Mouse (Mus musculus): Measurements from ENCODE around the gene Myh14. TPM values are rescaled to one million over a fixed set of nuclear protein-coding genes. Genes with fewer than 3 reads are reported as not detected.

Gene Myh14
- polyA plus RNA-seq, 1 experiment from 2014 or later = 28.4 TPM

DNA sequence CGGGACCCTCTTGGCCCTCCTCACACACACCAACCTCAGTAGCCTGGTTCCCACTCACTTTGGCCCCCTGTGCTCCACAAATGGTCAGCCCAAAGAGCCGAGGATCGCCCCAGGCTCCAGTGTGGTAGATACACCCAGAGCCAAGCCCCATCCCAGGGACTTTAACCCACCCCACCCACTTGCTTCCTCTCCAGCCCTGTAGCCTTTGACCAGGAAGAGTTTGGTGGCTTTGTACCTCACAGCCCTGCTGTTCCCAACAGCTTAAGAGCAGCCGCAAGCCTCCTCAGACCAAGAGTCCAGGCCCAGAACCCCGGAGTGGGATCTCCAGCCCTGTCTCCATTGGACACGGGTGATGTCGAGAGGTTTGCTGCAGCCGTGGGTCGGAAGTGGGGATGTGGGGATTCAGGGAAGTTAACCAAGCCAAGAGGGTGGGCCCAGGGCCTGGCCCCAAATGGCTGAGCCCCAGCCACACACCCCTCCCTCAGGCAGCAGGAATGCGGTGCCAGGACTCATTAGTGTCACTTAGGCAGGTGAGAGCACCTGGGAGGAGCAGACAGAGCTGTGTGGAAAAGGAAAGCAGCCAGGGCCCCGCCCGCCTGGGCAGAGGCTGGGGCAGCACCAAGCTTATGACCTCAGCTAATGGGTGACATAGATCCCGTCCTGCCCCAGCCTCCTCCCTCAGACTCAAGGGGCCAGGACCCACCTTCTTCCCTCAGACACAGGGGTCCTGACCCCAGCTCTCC is 2.5 kb downstream of the Myh14 start:
- WGBS = 43% methylated on average over 13 of the region's 13 CpGs
- no peaks in the 10 kb centered on the region for H3K36me3 ChIP-seq (ENCODE audit: control insufficient read depth, insufficient read depth, low read length)
- peak; percentile 73 for DNase-seq (ENCODE audit: low spot score)
- TF ChIP-seq EP300 (optimal IDR thresholded peaks at IDR 0.05) (no peak), CTCF (IDR thresholded peaks at IDR 0.05; ENCODE audit: low read depth) (no peak)
- peak overlapping the region; percentile 87 for H3K27ac ChIP-seq (replicated peaks)
- H3K27me3 ChIP-seq (ENCODE audit: control insufficient read depth, insufficient read depth, low read length) = no peaks in the 10 kb centered on the region
- ATAC-seq (ENCODE audit: low FRiP score, low TSS enrichment) = peak; percentile 74
- H3K9ac ChIP-seq (ENCODE audit: low read length) = peak overlapping the region; percentile 41; the same call in 1 of the 2 replicates
- H3K4me1 ChIP-seq (replicated peaks; ENCODE audit: control insufficient read depth, insufficient read depth) = no peaks in the 10 kb centered on the region
- peak overlapping the region; percentile 40 for H3K4me2 ChIP-seq (replicated peaks; ENCODE audit: low read depth)
- no peaks in the 10 kb centered on the region for H3K9me3 ChIP-seq (ENCODE audit: control insufficient read depth, low read length)
- peak overlapping the region; percentile 17 for H3K4me3 ChIP-seq (ENCODE audit: low read depth, low read length)

DNA sequence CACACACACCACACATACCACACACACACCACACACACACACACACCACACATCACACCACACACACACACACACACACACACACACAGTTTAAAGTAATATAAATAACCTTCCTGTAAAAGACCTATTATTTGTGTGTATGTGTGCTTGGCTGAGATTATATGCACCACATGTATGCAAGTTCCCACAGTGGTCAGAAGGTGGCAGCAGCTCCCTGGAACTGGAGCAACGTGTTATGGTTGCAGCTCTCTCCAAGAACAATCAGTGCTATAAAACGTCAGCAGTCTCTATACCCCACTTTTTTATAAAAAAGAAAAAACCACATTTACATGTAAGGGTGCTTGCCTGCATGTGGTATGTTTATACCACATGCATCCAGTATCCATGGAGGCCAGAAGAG is 4.2 kb downstream of the Myh14 start:
- Histone ChIP-seq H3K36me3 (ENCODE audit: control insufficient read depth, insufficient read depth, low read length) (no peaks in the 10 kb centered on the region), H3K9me3 (ENCODE audit: control insufficient read depth, low read length) (no peaks in the 10 kb centered on the region), H3K27me3 (ENCODE audit: control insufficient read depth, insufficient read depth, low read length) (no peaks in the 10 kb centered on the region), H3K27ac (replicated peaks) (no peak overlapping the region), H3K4me1 (replicated peaks; ENCODE audit: control insufficient read depth, insufficient read depth) (no peaks in the 10 kb centered on the region), H3K4me3 (ENCODE audit: low read depth, low read length) (no peak overlapping the region), H3K4me2 (replicated peaks; ENCODE audit: low read depth) (no peak overlapping the region), H3K9ac (ENCODE audit: low read length) (no peak overlapping the region)
- no peak for ATAC-seq (ENCODE audit: low FRiP score, low TSS enrichment)
- DNase-seq (ENCODE audit: low spot score) = no peak
- 78% methylated on average over 2 of the region's 2 CpGs for WGBS
- TF ChIP-seq EP300 (optimal IDR thresholded peaks at IDR 0.05) = no peak
- peak; percentile 58 for TF ChIP-seq CTCF (IDR thresholded peaks at IDR 0.05; ENCODE audit: low read depth)

DNA sequence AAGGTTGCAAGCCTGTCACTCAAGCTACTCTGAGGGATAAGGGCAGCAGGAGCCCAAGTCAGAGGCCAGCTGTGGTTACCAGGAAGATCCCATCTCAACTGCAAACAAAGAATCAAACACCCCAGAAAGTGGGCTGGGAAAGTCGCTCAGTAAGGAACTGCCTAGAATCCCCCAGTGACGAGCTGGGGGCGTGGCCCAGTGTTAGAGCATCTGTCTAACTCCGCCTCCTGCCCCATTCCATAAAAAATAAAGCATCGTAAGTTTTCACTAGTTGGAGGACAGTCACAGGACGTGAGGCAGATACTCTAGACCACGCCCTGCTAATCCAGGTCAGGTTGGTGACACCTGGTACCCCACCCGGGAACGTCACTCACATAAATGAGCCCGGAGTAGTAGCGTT is 5.9 kb downstream of the Myh14 start:
- no peak for TF ChIP-seq EP300 (optimal IDR thresholded peaks at IDR 0.05)
- TF ChIP-seq CTCF (IDR thresholded peaks at IDR 0.05; ENCODE audit: low read depth) = no peak
- no peaks in the 10 kb centered on the region for H3K4me1 ChIP-seq (replicated peaks; ENCODE audit: control insufficient read depth, insufficient read depth)
- 39% methylated on average over 11 of the region's 11 CpGs for WGBS
- ATAC-seq (ENCODE audit: low FRiP score, low TSS enrichment) (no peak), DNase-seq (ENCODE audit: low spot score) (no peak)
- no peak overlapping the region for H3K9ac ChIP-seq (ENCODE audit: low read length)
- H3K4me2 ChIP-seq (replicated peaks; ENCODE audit: low read depth) = no peak overlapping the region
- no peak overlapping the region for H3K4me3 ChIP-seq (ENCODE audit: low read depth, low read length)
- H3K27ac ChIP-seq (replicated peaks) = no peak overlapping the region
- H3K36me3 ChIP-seq (ENCODE audit: control insufficient read depth, insufficient read depth, low read length) = no peaks in the 10 kb centered on the region
- H3K9me3 ChIP-seq (ENCODE audit: control insufficient read depth, low read length) = no peaks in the 10 kb centered on the region
- no peaks in the 10 kb centered on the region for H3K27me3 ChIP-seq (ENCODE audit: control insufficient read depth, insufficient read depth, low read length)

DNA sequence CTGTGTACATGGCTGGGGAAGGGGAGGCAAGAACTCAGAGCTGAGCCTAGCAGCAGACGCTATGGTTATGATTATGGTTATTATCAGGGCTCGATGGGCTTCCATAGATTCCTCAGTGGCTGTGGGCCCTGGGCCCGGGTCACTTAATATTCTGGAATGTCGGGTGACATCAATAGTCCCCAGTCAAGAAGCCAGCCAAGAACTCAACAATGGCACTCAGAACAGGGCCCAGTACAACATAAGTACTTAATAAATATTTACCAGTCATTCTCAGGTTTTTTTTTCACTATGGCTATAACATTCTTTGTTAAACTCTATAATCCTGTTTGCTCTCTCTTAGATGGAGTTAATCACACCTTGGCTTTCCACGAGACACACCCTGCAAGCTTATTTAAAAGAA is 7.1 kb downstream of the Myh14 start:
- H3K36me3 ChIP-seq (ENCODE audit: control insufficient read depth, insufficient read depth, low read length) = no peaks in the 10 kb centered on the region
- no peak overlapping the region for H3K4me3 ChIP-seq (ENCODE audit: low read depth, low read length)
- WGBS = 57% methylated on average over 5 of the region's 5 CpGs
- 0 out of 2 replicates have a peak overlapping the region, but pooled peaks have one; percentile 24 for H3K27ac ChIP-seq (replicated peaks)
- H3K9ac ChIP-seq (ENCODE audit: low read length) = no peak overlapping the region
- TF ChIP-seq EP300 (optimal IDR thresholded peaks at IDR 0.05) = no peak
- TF ChIP-seq CTCF (IDR thresholded peaks at IDR 0.05; ENCODE audit: low read depth) = no peak
- no peaks in the 10 kb centered on the region for H3K4me1 ChIP-seq (replicated peaks; ENCODE audit: control insufficient read depth, insufficient read depth)
- ATAC-seq (ENCODE audit: low FRiP score, low TSS enrichment) (no peak), DNase-seq (ENCODE audit: low spot score) (no peak)
- no peaks in the 10 kb centered on the region for H3K9me3 ChIP-seq (ENCODE audit: control insufficient read depth, low read length)
- no peaks in the 10 kb centered on the region for H3K27me3 ChIP-seq (ENCODE audit: control insufficient read depth, insufficient read depth, low read length)
- no peak overlapping the region for H3K4me2 ChIP-seq (replicated peaks; ENCODE audit: low read depth)

DNA sequence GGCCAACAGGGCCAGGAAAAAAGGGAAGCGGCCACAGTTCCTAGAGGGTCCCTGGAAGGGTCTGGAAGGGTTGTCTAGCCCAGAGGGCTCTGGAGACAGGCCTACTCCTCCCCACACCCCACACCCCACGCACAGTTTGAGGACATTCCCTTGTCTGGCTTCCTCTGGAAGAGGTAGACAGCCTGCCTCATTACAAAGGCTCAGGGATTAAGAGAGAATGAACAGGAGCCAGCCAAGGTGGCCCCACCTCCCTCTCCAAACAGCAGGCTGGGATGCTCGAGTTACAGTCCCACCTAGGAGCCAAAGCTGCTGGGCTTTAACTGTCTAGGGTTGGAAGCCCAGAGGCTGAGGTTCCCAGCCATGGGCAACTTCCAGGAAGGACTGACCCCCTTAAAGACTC is 8.1 kb downstream of the Myh14 start:
- no peaks in the 10 kb centered on the region for H3K4me1 ChIP-seq (replicated peaks; ENCODE audit: control insufficient read depth, insufficient read depth)
- no peak for DNase-seq (ENCODE audit: low spot score)
- ATAC-seq (ENCODE audit: low FRiP score, low TSS enrichment) = peak; percentile 6; the same call in 1 of the 2 replicates
- H3K36me3 ChIP-seq (ENCODE audit: control insufficient read depth, insufficient read depth, low read length) = no peaks in the 10 kb centered on the region
- peak overlapping the region; percentile 25; the same call in 1 of the 2 replicates for H3K4me2 ChIP-seq (replicated peaks; ENCODE audit: low read depth)
- H3K27ac ChIP-seq (replicated peaks) = peak overlapping the region; percentile 67
- TF ChIP-seq CTCF (IDR thresholded peaks at IDR 0.05; ENCODE audit: low read depth) (no peak), EP300 (optimal IDR thresholded peaks at IDR 0.05) (no peak)
- H3K4me3 ChIP-seq (ENCODE audit: low read depth, low read length) = no peak overlapping the region
- 12% methylated on average over 3 of the region's 3 CpGs for WGBS
- H3K9ac ChIP-seq (ENCODE audit: low read length) = no peak overlapping the region
- H3K27me3 ChIP-seq (ENCODE audit: control insufficient read depth, insufficient read depth, low read length) = no peaks in the 10 kb centered on the region
- H3K9me3 ChIP-seq (ENCODE audit: control insufficient read depth, low read length) = no peaks in the 10 kb centered on the region

DNA sequence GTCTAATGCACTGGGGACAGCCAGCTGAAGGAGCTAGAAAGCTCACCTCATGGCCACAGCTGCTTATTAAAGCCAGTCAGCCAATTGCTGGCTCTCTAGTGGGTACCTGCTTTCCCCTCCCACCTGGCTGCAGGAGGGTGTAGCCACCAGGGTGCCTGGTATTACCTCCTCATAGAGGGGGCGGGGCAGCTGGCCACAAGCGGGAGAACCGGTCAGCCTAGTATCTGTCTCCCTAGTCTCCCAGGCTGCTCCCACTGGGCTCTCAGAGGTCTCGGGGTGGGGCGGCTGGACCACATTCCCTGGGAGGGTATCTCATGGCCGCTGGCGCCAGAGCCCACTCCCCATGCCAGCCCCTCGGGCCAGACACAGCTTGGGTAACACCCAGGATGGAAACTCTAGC is 8.5 kb downstream of the Myh14 start:
- Histone ChIP-seq H3K36me3 (ENCODE audit: control insufficient read depth, insufficient read depth, low read length) (no peaks in the 10 kb centered on the region), H3K4me2 (replicated peaks; ENCODE audit: low read depth) (peak overlapping the region; percentile 25; the same call in 1 of the 2 replicates), H3K27ac (replicated peaks) (peak overlapping the region; percentile 67), H3K4me3 (ENCODE audit: low read depth, low read length) (no peak overlapping the region), H3K9ac (ENCODE audit: low read length) (no peak overlapping the region), H3K9me3 (ENCODE audit: control insufficient read depth, low read length) (no peaks in the 10 kb centered on the region), H3K27me3 (ENCODE audit: control insufficient read depth, insufficient read depth, low read length) (no peaks in the 10 kb centered on the region), H3K4me1 (replicated peaks; ENCODE audit: control insufficient read depth, insufficient read depth) (no peaks in the 10 kb centered on the region)
- DNase-seq (ENCODE audit: low spot score) (peak; percentile 84), ATAC-seq (ENCODE audit: low FRiP score, low TSS enrichment) (peak; percentile 76)
- 17% methylated on average over 6 of the region's 8 CpGs for WGBS
- TF ChIP-seq CTCF (IDR thresholded peaks at IDR 0.05; ENCODE audit: low read depth) (peak; percentile 32), EP300 (optimal IDR thresholded peaks at IDR 0.05) (no peak)
